Mouse (Mus musculus) thymus, adult 2 months (tissue): ENCODE results near the gene Ptpn12.

Experiments
- CTCF ChIP-seq: fragments of 200-500 bp; IDR thresholded peaks from 2 replicates; pipeline ENCODE4 v1.5.1; 2012; ENCODE audit warnings: mild to moderate bottlenecking, control low read depth, low read length, moderate library complexity, borderline replicate concordance; ENCODE audit not compliant: control insufficient read depth, poor library complexity, insufficient read depth; ENCODE audit errors: extremely low read depth
- POLR2A ChIP-seq: fragments of 200-500 bp; IDR thresholded peaks from 2 replicates; pipeline ENCODE4 v1.6.1; 2012; ENCODE audit warnings: mild to moderate bottlenecking, low read length, control low read depth, moderate library complexity; ENCODE audit not compliant: control insufficient read depth, poor library complexity, insufficient read depth; ENCODE audit errors: extremely low read depth

DNA sequence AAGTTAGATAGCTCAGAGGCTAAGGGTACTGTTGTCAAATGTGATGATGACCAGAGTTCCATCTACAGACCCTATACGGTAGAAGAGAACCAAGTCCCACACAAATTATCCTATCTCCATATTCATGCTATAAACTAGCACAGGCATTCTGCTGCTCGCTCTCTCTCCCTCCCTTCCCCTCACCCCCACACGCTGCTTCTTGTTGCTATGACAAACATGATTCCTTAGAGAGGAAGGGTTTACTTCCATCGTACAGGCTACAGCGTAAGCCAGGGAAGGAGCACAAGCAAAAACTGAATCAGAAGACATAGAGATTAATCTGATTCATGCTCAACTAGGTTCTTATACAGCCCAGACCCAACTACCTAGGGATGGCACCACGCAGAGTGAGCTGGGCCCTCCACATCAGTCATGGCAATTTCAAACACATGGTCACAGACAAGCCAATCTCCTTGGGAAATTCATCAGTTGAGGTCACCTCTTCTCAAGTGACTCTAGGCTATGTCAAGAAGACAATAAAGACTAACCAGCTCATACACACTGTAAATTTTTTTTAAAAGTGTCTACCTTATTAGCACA is 21.2 kb downstream of the Ptpn12 start:
- TF ChIP-seq CTCF (no peak), POLR2A (no peak)
